Mouse (Mus musculus) forebrain, embryonic 15.5 days (tissue): ENCODE measurements at regions not wholly inside any gene's neighbourhood (a gene's known extent, or its start where the extent isn't known, plus 50 kb on each side); places are given as distances from the start of the nearest gene placed in this dataset.

Experiments
- ATAC-seq: fragments of 200-750 bp; cut with Nextera tagmentation; replicated peaks from 2 replicates; pipeline ENCODE4 v1.8.0; 2017; ENCODE audit warnings: mild to moderate bottlenecking, moderate TSS enrichment, moderate library complexity
- H3K27ac ChIP-seq: fragments of 300-500 bp; sonication (generic); replicated peaks from 2 replicates; pipeline ENCODE4 v1.5.1; 2015; ENCODE audit warnings: mild to moderate bottlenecking, inconsistent platforms
- H3K27me3 ChIP-seq: fragments of 300-500 bp; sonication (generic); 2 replicates; pipeline ENCODE4 v1.6.1; 2015; ENCODE audit warnings: inconsistent platforms
- H3K36me3 ChIP-seq: fragments of 300-500 bp; sonication (generic); 2 replicates; pipeline ENCODE4 v1.6.1; 2015; ENCODE audit warnings: mild to moderate bottlenecking, inconsistent platforms
- H3K4me1 ChIP-seq: fragments of 300-500 bp; sonication (generic); 2 replicates; pipeline ENCODE4 v1.6.1; 2015; ENCODE audit warnings: inconsistent platforms
- H3K4me2 ChIP-seq: fragments of 300-500 bp; sonication (generic); replicated peaks from 2 replicates; pipeline ENCODE4 v1.6.1; 2015; ENCODE audit warnings: mild to moderate bottlenecking, inconsistent platforms
- H3K4me3 ChIP-seq: fragments of 300-500 bp; sonication (generic); 2 replicates; pipeline ENCODE4 v1.5.1; 2015; ENCODE audit warnings: mild to moderate bottlenecking, inconsistent platforms
- H3K9ac ChIP-seq: fragments of 300-500 bp; sonication (generic); replicated peaks from 2 replicates; pipeline ENCODE4 v1.6.1; 2015; ENCODE audit warnings: mild to moderate bottlenecking, inconsistent platforms
- H3K9me3 ChIP-seq: fragments of 300-500 bp; sonication (generic); 2 replicates; pipeline ENCODE4 v1.6.1; 2016; ENCODE audit warnings: inconsistent platforms
- WGBS: fragments of 180-500 bp; shearing (Covaris S2); methylation state at CpG from one replicate; pipeline ENCODE4 v1.1.7; 2015; ENCODE audit warnings: mixed read lengths; 5-methylcytosine and 5-hydroxymethylcytosine counted together

DNA sequence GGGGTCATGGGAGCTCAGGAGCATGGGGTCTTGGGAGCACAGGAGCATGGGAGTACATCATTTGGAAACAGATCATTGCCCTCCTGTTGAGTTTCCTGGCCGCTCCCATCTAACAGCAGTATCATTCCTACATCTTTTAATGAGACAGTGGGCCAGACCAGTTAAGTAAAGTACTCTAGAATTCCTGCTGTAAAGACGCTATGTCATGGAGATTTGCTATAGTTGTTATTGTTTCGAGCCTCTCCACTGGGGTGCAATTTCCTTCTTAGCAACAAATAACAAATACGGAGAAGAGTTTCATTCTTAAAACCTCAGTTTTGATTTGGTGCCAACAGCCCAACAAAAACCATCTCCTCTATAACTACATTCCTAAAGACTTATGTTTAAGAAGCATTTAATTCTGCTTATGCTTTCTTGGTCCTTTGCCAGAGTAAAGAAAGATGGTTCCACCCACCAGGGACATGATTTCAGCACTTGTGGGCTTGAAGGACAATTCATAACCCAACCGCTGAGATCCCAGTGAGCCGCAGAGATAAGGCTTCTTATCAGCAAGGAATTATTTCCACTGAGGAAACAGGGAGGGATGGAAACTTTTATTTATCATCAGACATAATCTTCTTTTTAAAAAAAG is 367.6 kb downstream of the Prdm2 start:
- H3K4me1 ChIP-seq: no peaks in the 10 kb centered on the region
- no peaks in the 10 kb centered on the region for H3K27me3 ChIP-seq
- H3K36me3 ChIP-seq: no peaks in the 10 kb centered on the region
- no peak overlapping the region for H3K4me3 ChIP-seq
- H3K9ac ChIP-seq: no peak overlapping the region
- no peaks in the 10 kb centered on the region for H3K9me3 ChIP-seq
- no peak for ATAC-seq
- no peak overlapping the region for H3K27ac ChIP-seq
- H3K4me2 ChIP-seq: no peak overlapping the region
- 71% methylated on average over 6 of the region's 6 CpGs for WGBS

DNA sequence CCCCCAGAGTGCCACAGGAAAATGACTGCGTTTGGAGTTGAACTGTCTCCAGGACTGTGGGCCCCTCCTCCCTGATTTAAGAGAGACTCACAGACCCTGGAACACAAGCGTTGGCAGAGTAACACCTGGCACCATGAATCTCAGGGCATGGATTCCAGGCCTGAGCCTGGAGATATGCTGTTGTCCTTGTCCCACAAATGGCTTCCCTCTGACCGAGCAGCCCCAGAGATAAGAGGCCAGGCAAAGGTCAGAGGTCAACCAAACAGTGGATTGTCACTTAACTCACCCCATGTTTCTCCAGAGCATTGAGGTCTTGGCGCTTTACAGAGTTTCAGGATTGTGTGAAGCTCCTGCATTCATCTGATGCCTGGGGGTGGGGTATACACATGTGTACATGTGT is 373.3 kb downstream of the Prdm2 start:
- no peak overlapping the region for H3K9ac ChIP-seq
- no peak overlapping the region for H3K4me2 ChIP-seq
- ATAC-seq: no peak
- no peak overlapping the region for H3K27ac ChIP-seq
- no peaks in the 10 kb centered on the region for H3K36me3 ChIP-seq
- H3K4me1 ChIP-seq: no peaks in the 10 kb centered on the region
- WGBS: 57% methylated on average over 4 of the region's 4 CpGs
- H3K27me3 ChIP-seq: no peaks in the 10 kb centered on the region
- no peak overlapping the region for H3K4me3 ChIP-seq
- H3K9me3 ChIP-seq: no peaks in the 10 kb centered on the region

DNA sequence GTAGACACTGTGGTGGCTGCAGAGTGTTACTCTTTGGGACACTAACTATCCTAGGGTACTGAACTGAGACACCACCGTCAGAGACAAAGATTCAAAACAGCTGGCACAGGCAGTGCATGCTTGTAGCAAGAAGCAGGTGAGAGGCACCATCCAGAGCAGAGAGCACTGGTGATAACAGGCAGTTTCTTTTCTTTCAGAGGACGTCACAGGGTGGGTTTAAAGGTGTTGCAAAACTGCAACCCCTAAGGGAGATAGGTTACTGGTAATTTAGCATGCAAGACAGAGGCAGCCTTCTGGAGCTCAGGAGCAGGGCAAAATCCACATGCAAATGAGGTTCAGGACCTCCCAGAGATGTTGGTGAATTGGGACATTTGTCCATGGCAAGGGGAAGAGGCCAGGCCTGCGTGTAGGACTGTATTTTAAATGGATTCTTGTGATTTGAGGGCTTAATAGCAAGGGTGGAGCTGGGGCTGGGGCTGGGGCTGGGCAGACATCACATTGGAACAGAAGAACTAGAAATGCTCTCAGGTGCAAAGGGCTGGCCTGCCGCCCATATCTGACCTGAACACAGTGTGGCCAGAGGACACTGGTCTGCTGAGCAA is 374.3 kb downstream of the Prdm2 start:
- no peak overlapping the region for H3K4me3 ChIP-seq
- no peak overlapping the region for H3K4me2 ChIP-seq
- no peaks in the 10 kb centered on the region for H3K36me3 ChIP-seq
- H3K27me3 ChIP-seq: no peaks in the 10 kb centered on the region
- H3K9ac ChIP-seq: no peak overlapping the region
- ATAC-seq: no peak
- no peaks in the 10 kb centered on the region for H3K4me1 ChIP-seq
- 70% methylated on average over 4 of the region's 4 CpGs for WGBS
- no peaks in the 10 kb centered on the region for H3K9me3 ChIP-seq
- no peak overlapping the region for H3K27ac ChIP-seq

DNA sequence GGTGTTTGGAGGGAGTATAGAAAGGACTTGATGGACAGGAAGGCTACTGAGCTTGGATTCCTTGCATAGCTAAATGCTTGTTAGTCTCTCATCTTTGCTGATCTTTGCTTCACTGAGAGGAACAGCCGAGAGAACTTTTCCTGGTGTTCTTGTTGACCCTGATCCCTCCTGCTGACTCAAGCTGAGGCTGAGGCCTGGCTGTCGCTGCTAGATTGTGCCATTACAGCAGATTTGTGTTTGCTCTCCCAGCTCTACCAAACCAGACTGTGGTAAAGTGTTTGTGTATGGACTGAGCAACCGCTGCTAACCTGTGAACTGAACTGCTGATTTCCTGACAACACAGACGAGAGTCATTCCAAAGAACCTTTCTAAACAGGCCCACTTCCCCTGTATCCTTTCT is 375.2 kb downstream of the Prdm2 start:
- Histone ChIP-seq H3K4me3 (no peak overlapping the region), H3K4me1 (no peaks in the 10 kb centered on the region), H3K27me3 (no peaks in the 10 kb centered on the region), H3K27ac (no peak overlapping the region), H3K36me3 (no peaks in the 10 kb centered on the region), H3K9ac (no peak overlapping the region), H3K4me2 (no peak overlapping the region), H3K9me3 (no peaks in the 10 kb centered on the region)
- 82% methylated on average over 4 of the region's 4 CpGs for WGBS
- ATAC-seq: no peak

DNA sequence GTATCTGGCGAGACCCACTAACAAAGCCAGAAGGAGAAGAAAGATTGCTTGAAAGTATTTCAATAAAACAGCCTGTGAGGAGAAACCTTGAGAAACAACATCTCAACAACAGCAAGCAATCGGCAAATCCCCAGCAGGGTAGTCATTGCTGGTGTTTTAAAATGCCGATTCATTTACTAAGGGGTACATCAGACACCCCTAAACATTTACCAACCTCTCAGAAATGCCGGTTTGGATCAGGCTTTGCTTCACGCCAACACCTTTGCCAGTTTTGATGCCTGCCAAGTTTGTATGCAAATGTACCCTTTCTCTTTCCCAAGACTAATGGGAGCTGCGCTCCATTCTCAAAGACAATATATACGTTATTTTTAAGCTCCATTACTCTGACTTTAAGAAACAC is 383.1 kb downstream of the Prdm2 start:
- no peak for ATAC-seq
- peak overlapping the region; percentile 68 for H3K27ac ChIP-seq
- H3K4me1 ChIP-seq: peaks cover 43% of the 10 kb centered on the region
- 25% methylated on average over 7 of the region's 7 CpGs for WGBS
- H3K9me3 ChIP-seq: no peaks in the 10 kb centered on the region
- H3K4me3 ChIP-seq: no peak overlapping the region
- H3K4me2 ChIP-seq: peak overlapping the region; percentile 7; the same call in 1 of the 2 replicates
- H3K9ac ChIP-seq: no peak overlapping the region
- no peaks in the 10 kb centered on the region for H3K27me3 ChIP-seq
- no peaks in the 10 kb centered on the region for H3K36me3 ChIP-seq

DNA sequence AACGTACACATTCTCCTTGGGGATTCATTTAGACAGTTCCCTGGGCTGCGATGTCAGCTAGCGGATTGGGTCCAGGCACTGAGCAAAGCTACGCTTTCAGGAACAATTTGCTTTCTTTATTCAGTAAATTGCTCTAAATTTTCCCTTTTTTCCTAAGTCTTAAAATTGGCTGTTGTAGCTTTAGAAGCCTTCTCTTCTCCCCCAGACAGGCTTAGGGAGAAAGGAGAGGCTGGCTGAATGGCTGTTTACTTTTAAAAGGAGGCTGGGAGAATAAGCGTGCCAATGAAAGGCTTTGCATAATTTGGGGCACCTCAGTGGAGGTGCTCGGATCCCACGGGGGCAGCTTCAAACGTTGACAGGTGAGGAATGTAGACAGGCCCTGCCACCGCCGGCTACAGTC is 383.8 kb downstream of the Prdm2 start:
- peak; percentile 24; the same call in 1 of the 2 replicates for ATAC-seq
- Histone ChIP-seq H3K4me2 (no peak overlapping the region), H3K9me3 (no peaks in the 10 kb centered on the region), H3K4me1 (peaks cover 43% of the 10 kb centered on the region), H3K36me3 (no peaks in the 10 kb centered on the region), H3K27ac (peak overlapping the region; percentile 68), H3K27me3 (no peaks in the 10 kb centered on the region), H3K9ac (no peak overlapping the region), H3K4me3 (no peak overlapping the region)
- WGBS: 6% methylated on average over 10 of the region's 10 CpGs

DNA sequence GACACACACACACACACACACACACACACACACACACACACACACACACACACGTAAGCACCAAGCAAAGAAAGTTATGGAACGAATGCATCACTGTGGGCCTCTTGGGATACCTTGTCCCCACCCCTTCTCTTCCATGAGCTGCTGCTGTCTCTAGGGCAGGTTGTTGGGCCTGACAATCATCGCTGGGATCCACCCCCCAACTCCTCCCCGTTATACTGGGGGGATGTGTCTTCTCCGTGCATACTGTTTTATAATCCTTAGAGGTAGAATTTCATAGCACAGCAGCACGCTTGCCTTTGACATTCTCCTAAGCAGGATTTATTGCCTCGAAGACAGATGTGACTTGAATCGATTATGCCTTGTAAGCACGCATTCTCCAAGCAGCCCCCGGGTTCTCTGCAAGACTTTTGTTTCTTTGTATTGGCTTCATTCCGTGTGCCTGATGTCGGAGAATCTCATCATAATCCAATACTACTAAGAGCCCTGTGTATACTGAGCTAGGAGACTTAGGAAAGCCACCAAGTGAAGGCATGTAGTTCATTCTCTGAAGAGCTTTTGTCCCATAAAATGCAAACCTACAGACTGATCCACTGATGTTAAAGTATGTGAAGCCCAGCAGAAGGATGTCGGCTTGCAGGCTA is 386.4 kb downstream of the Prdm2 start:
- Histone ChIP-seq H3K36me3 (no peaks in the 10 kb centered on the region), H3K9ac (peak overlapping the region; percentile 11; the same call in 1 of the 2 replicates), H3K4me1 (peaks cover 43% of the 10 kb centered on the region), H3K4me2 (peak overlapping the region; percentile 22; the same call in 1 of the 2 replicates), H3K27me3 (no peaks in the 10 kb centered on the region), H3K9me3 (no peaks in the 10 kb centered on the region), H3K4me3 (peak overlapping the region; percentile 10), H3K27ac (peak overlapping the region; percentile 70)
- ATAC-seq: peak; percentile 82
- 13% methylated on average over 13 of the region's 13 CpGs for WGBS

DNA sequence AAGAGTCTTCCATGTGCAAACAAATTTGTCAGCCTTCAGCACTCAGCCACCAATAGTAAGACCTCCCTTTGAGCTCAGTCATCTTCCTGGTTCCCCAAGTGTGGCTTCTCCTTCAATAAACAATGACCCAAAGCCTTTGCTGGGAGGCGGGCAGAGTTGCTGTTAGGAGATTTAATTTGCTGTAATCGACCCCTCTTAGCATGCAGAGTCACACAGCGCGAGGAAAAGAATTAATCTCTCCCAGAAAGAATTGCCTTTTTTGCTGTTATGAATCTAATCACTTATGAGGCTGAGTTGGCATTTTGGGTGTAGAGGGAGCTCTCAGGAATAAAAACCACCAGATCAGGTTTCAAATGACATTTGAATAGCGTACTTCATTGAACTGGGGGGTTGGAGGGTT is 387.0 kb downstream of the Prdm2 start:
- no peak; the same call in 1 of the 2 replicates for ATAC-seq
- Histone ChIP-seq H3K4me1 (peaks cover 40% of the 10 kb centered on the region), H3K27me3 (no peaks in the 10 kb centered on the region), H3K9ac (no peak overlapping the region), H3K36me3 (no peaks in the 10 kb centered on the region), H3K27ac (peak overlapping the region; percentile 70), H3K4me2 (peak overlapping the region; percentile 22; the same call in 1 of the 2 replicates), H3K9me3 (no peaks in the 10 kb centered on the region), H3K4me3 (peak overlapping the region; percentile 10; the same call in 1 of the 2 replicates)
- WGBS: 4% methylated on average over 5 of the region's 5 CpGs

DNA sequence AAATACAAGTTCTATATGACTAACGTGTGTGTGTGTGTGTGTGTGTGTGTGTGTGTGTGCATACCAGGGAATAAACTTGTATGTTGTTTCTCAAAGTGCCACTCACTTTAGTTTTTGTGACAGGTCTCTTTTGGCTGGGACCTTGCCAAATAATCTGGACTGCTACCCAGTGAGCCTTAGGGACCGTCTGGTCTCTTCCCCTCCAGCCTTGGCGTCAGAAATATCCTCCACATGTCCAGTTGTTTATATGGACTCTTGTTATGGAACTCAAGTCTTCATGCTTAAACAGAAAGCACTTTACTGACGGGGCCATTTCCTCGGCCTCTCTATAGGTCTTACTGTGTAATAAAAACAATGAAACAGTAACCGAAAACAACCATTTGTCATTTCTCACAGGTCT is 394.4 kb downstream of the Prdm2 start:
- Histone ChIP-seq H3K4me2 (no peak overlapping the region), H3K36me3 (no peaks in the 10 kb centered on the region), H3K4me3 (no peak overlapping the region), H3K27me3 (no peaks in the 10 kb centered on the region), H3K4me1 (no peaks in the 10 kb centered on the region), H3K9ac (no peak overlapping the region), H3K27ac (no peak overlapping the region), H3K9me3 (no peaks in the 10 kb centered on the region)
- 89% methylated on average over 6 of the region's 6 CpGs for WGBS
- ATAC-seq: no peak

DNA sequence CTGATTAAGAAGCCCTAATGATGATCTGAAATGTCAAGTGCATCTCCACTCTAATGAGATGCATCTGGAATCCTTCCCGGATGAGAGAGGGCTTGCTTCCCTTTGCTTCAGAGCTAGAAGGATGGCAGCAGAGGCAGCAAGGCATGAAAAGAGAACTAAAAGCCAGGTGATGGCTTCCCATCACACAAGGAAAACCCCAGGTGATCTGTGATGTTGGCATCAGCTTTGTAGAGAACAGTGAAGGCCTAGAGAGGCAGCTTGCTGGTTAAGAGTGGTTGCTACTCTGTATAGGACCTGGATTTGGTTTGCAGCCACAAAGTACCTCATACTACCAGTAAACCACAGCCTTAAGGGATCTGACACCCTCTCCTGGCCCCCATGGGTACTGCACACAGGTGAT is 395.8 kb downstream of the Prdm2 start:
- no peak for ATAC-seq

DNA sequence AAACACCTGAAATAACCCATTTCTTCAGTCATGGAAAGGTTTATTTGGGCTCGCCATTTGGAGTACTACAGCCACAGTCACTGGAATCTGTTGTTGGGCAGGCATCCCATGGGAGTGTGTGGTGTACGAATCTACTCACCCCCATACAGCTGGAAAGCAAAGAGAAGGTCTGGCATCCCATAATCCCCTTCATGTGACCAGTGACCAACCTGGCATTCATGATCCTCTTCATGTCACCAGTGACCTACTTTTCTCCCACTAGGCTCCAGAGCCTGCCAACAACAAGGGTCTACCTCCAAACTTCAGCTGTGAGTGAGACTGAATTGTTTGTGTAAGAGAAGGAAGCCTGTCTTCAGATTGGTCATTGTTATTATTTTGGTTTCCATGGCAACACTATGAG is 409.0 kb downstream of the Prdm2 start:
- no peak overlapping the region for H3K4me3 ChIP-seq
- no peak overlapping the region for H3K9ac ChIP-seq
- H3K27ac ChIP-seq: no peak overlapping the region
- H3K27me3 ChIP-seq: no peaks in the 10 kb centered on the region
- WGBS: 81% methylated on average over 2 of the region's 2 CpGs
- H3K4me2 ChIP-seq: no peak overlapping the region
- H3K9me3 ChIP-seq: no peaks in the 10 kb centered on the region
- no peak for ATAC-seq
- H3K36me3 ChIP-seq: no peaks in the 10 kb centered on the region
- H3K4me1 ChIP-seq: peaks cover 8% of the 10 kb centered on the region

More for the DNA sequence above, 395.8 kb downstream of the Prdm2 start:
- WGBS: 76% methylated on average over 1 of the region's 1 CpGs
- Histone ChIP-seq H3K9ac (no peak overlapping the region), H3K36me3 (no peaks in the 10 kb centered on the region), H3K4me2 (no peak overlapping the region), H3K9me3 (no peaks in the 10 kb centered on the region), H3K4me3 (no peak overlapping the region), H3K4me1 (no peaks in the 10 kb centered on the region), H3K27me3 (no peaks in the 10 kb centered on the region), H3K27ac (no peak overlapping the region)

DNA sequence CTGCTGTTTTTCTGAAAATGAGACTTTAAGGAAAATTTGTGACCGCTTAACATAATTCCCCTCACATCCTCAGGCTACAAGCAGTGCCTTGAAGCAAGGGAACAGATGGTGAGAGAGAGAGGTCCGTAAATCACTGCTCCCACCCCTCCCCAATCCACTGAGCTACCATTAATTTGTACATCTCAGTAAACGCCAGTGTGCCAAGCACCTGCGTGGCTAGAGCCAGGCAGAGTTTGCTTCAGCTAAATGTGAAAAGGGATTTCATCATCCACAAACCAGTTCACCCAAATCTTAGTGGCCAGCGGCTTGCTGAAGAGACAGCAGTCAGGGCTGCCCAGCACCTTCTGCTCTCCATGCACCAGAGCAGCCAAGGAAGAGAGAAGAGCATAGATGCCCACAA is 413.5 kb downstream of the Prdm2 start:
- WGBS: 42% methylated on average over 5 of the region's 5 CpGs
- Histone ChIP-seq H3K27me3 (no peaks in the 10 kb centered on the region), H3K36me3 (no peaks in the 10 kb centered on the region), H3K27ac (peak overlapping the region; percentile 16; the same call in 1 of the 2 replicates), H3K9me3 (no peaks in the 10 kb centered on the region), H3K4me2 (no peak overlapping the region), H3K9ac (no peak overlapping the region), H3K4me1 (peaks cover 11% of the 10 kb centered on the region), H3K4me3 (no peak overlapping the region)
- 0 out of 2 replicates have a peak, but pooled peaks have one; percentile 35 for ATAC-seq
